Mouse (Mus musculus) kidney, embryonic 14.5 days (tissue): ENCODE data around the gene Slbp. TPM values are rescaled to one million over a fixed set of nuclear protein-coding genes. Genes with fewer than 3 reads are reported as not detected.

Experiments used
- ATAC-seq: fragments of 200-750 bp; cut with Nextera tagmentation; 2 replicates; pipeline ENCODE4 v1.8.0; 2017; ENCODE audit warnings: moderate number of reproducible peaks, mild to moderate bottlenecking, moderate TSS enrichment, moderate library complexity; ENCODE audit not compliant: low FRiP score, low TSS enrichment
- H3K27ac ChIP-seq: fragments of 300-500 bp; sonication (generic); 2 replicates; pipeline ENCODE4 v1.5.1; 2014; ENCODE audit warnings: low read depth, mild to moderate bottlenecking, low read length, moderate library complexity, mixed read lengths
- H3K27me3 ChIP-seq: fragments of 300-500 bp; sonication (generic); 2 replicates; pipeline ENCODE4 v1.6.1; 2014; ENCODE audit warnings: mild to moderate bottlenecking, low read length; ENCODE audit not compliant: control insufficient read depth, insufficient read depth
- H3K36me3 ChIP-seq: fragments of 300-500 bp; sonication (generic); 2 replicates; pipeline ENCODE4 v1.6.1; 2014; ENCODE audit warnings: low read length, mixed read lengths; ENCODE audit not compliant: control insufficient read depth, insufficient read depth
- H3K4me1 ChIP-seq: fragments of 300-500 bp; sonication (generic); 2 replicates; pipeline ENCODE4 v1.6.1; 2014; ENCODE audit warnings: low read length, mixed read lengths; ENCODE audit not compliant: control insufficient read depth, insufficient read depth
- H3K4me2 ChIP-seq: fragments of 300-500 bp; sonication (generic); replicated peaks from 2 replicates; pipeline ENCODE4 v1.6.1; 2014; ENCODE audit warnings: low read depth, mild to moderate bottlenecking, low read length
- H3K4me3 ChIP-seq: fragments of 300-500 bp; sonication (generic); 2 replicates; pipeline ENCODE4 v1.5.1; 2014; ENCODE audit warnings: mild to moderate bottlenecking, low read length
- H3K9ac ChIP-seq: fragments of 300-500 bp; sonication (generic); 2 replicates; pipeline ENCODE4 v1.6.1; 2014; ENCODE audit warnings: low read depth, mild to moderate bottlenecking, low read length, moderate library complexity
- H3K9me3 ChIP-seq: fragments of 300-500 bp; sonication (generic); 2 replicates; pipeline ENCODE4 v1.6.1; 2016; ENCODE audit warnings: low read length; ENCODE audit not compliant: control insufficient read depth
- WGBS: fragments of 180-500 bp; shearing (Covaris S2); extraction: QIAGEN DNeasy Blood & Tissue Kit; methylation state at CpG from one replicate; pipeline ENCODE4 v1.1.7; 2014; 5-methylcytosine and 5-hydroxymethylcytosine counted together
- polyA plus RNA-seq: library from polyadenylated mRNA; unstranded; fragments of >200 nt; fragmentation: Nextera tagmentation; extraction: Ambion mirVana; gene quantifications from 2 replicates; pipeline ENCODE4 v1.2.1, GENCODE M21; 2014

Gene Slbp
- polyA plus RNA-seq, 1 experiment from 2014 or later = 261 TPM

GRCm38 (mm10) chr5:33651017-33651416 is 1.4 kb downstream of the Slbp start:
- peaks cover 14% of the 10 kb centered on the region for H3K4me1 ChIP-seq
- peak overlapping the region; percentile 89 for H3K9ac ChIP-seq
- no peak for ATAC-seq
- H3K36me3 ChIP-seq = peaks cover 56% of the 10 kb centered on the region
- WGBS = 9% methylated on average over 2 of the region's 2 CpGs
- peak overlapping the region; percentile 70 for H3K4me2 ChIP-seq
- no peaks in the 10 kb centered on the region for H3K9me3 ChIP-seq
- no peak overlapping the region for H3K27ac ChIP-seq
- no peaks in the 10 kb centered on the region for H3K27me3 ChIP-seq
- H3K4me3 ChIP-seq = peak overlapping the region; percentile 82

GRCm38 (mm10) chr5:33640652-33641051 is 11.7 kb downstream of the Slbp start:
- WGBS = 42% methylated on average over 3 of the region's 3 CpGs
- ATAC-seq = peak; percentile 52; the same call in 1 of the 2 replicates
- H3K4me2 ChIP-seq = no peak overlapping the region
- H3K4me3 ChIP-seq = no peak overlapping the region
- H3K9me3 ChIP-seq = no peaks in the 10 kb centered on the region
- H3K4me1 ChIP-seq = no peaks in the 10 kb centered on the region
- H3K27ac ChIP-seq = no peak overlapping the region
- no peak overlapping the region for H3K9ac ChIP-seq
- H3K36me3 ChIP-seq = peaks cover 74% of the 10 kb centered on the region
- no peaks in the 10 kb centered on the region for H3K27me3 ChIP-seq

GRCm38 (mm10) chr5:33638826-33639225 is 13.5 kb downstream of the Slbp start:
- peaks cover 59% of the 10 kb centered on the region for H3K36me3 ChIP-seq
- 70% methylated on average over 4 of the region's 4 CpGs for WGBS
- no peak overlapping the region for H3K4me3 ChIP-seq
- no peaks in the 10 kb centered on the region for H3K27me3 ChIP-seq
- no peak overlapping the region for H3K27ac ChIP-seq
- H3K4me1 ChIP-seq = no peaks in the 10 kb centered on the region
- H3K9me3 ChIP-seq = no peaks in the 10 kb centered on the region
- H3K9ac ChIP-seq = no peak overlapping the region
- 0 out of 2 replicates have a peak, but pooled peaks have one; percentile 32 for ATAC-seq
- no peak overlapping the region for H3K4me2 ChIP-seq

GRCm38 (mm10) chr5:33637606-33638350 is 14.6 kb downstream of the Slbp start:
- no peak for ATAC-seq
- no peaks in the 10 kb centered on the region for H3K9me3 ChIP-seq
- H3K9ac ChIP-seq = no peak overlapping the region
- no peak overlapping the region for H3K4me2 ChIP-seq
- 84% methylated on average over 3 of the region's 3 CpGs for WGBS
- H3K4me1 ChIP-seq = no peaks in the 10 kb centered on the region
- peaks cover 50% of the 10 kb centered on the region for H3K36me3 ChIP-seq
- H3K27ac ChIP-seq = no peak overlapping the region
- no peaks in the 10 kb centered on the region for H3K27me3 ChIP-seq
- no peak overlapping the region for H3K4me3 ChIP-seq

GRCm38 (mm10) chr5:33635361-33635760 is 17.0 kb downstream of the Slbp start:
- no peak for ATAC-seq
- 89% methylated on average over 3 of the region's 3 CpGs for WGBS
- H3K9ac ChIP-seq = no peak overlapping the region

GRCm38 (mm10) chr5:33632526-33632925 is 19.8 kb downstream of the Slbp start:
- no peaks in the 10 kb centered on the region for H3K27me3 ChIP-seq
- peaks cover 5% of the 10 kb centered on the region; the same call in 1 of the 2 replicates for H3K36me3 ChIP-seq
- no peak for ATAC-seq
- 87% methylated on average over 1 of the region's 1 CpGs for WGBS
- H3K4me2 ChIP-seq = no peak overlapping the region
- H3K27ac ChIP-seq = no peak overlapping the region
- H3K4me1 ChIP-seq = peaks cover 7% of the 10 kb centered on the region
- H3K9me3 ChIP-seq = no peaks in the 10 kb centered on the region
- no peak overlapping the region; the same call in 1 of the 2 replicates for H3K4me3 ChIP-seq
- no peak overlapping the region for H3K9ac ChIP-seq

More at GRCm38 (mm10) chr5:33635361-33635760, 17.0 kb downstream of the Slbp start:
- Histone ChIP-seq H3K9me3 (no peaks in the 10 kb centered on the region), H3K4me1 (no peaks in the 10 kb centered on the region; the same call in 1 of the 2 replicates), H3K27me3 (no peaks in the 10 kb centered on the region), H3K27ac (no peak overlapping the region), H3K4me2 (no peak overlapping the region), H3K36me3 (peaks cover 26% of the 10 kb centered on the region), H3K4me3 (no peak overlapping the region)

GRCm38 (mm10) chr5:33630615-33631014 is 21.8 kb downstream of the Slbp start:
- peaks cover 7% of the 10 kb centered on the region for H3K4me1 ChIP-seq
- no peaks in the 10 kb centered on the region for H3K27me3 ChIP-seq
- peak overlapping the region; percentile 60; the same call in 1 of the 2 replicates for H3K9ac ChIP-seq
- no peak overlapping the region for H3K27ac ChIP-seq
- no peak for ATAC-seq
- 65% methylated on average over 4 of the region's 4 CpGs for WGBS
- no peaks in the 10 kb centered on the region for H3K9me3 ChIP-seq
- no peak overlapping the region for H3K4me3 ChIP-seq
- H3K36me3 ChIP-seq = no peaks in the 10 kb centered on the region
- H3K4me2 ChIP-seq = peak overlapping the region; percentile 72; the same call in 1 of the 2 replicates

GRCm38 (mm10) chr5:33630061-33630460 is 22.3 kb downstream of the Slbp start:
- 4% methylated on average over 9 of the region's 9 CpGs for WGBS
- ATAC-seq = peak; percentile 8; the same call in 1 of the 2 replicates
- Histone ChIP-seq H3K27me3 (no peaks in the 10 kb centered on the region), H3K4me2 (peak overlapping the region; percentile 72), H3K9ac (peak overlapping the region; percentile 60), H3K4me3 (peak overlapping the region; percentile 95), H3K36me3 (no peaks in the 10 kb centered on the region), H3K9me3 (no peaks in the 10 kb centered on the region), H3K27ac (peak overlapping the region; percentile 43; the same call in 1 of the 2 replicates), H3K4me1 (peaks cover 7% of the 10 kb centered on the region)

GRCm38 (mm10) chr5:33629301-33629987 is 22.9 kb downstream of the Slbp start, which contains the start of the genes Fam53a and Gm9903:
Fam53a (minus strand) TSS chr5:33629635.
Gm9903 (plus strand) TSS chr5:33629925.
- peak within 1 kb of the TSS; percentile 88 for H3K27ac ChIP-seq
- H3K9ac ChIP-seq = peak within 1 kb of the TSS; percentile 78
- no peaks in the 10 kb centered on the region for H3K9me3 ChIP-seq
- WGBS = under 1% methylated on average over 86 of the region's 99 CpGs
- peak; percentile 95 for ATAC-seq
- H3K36me3 ChIP-seq = no peaks in the 10 kb centered on the region
- no peaks in the 10 kb centered on the region for H3K27me3 ChIP-seq
- H3K4me1 ChIP-seq = peaks cover 7% of the 10 kb centered on the region
- H3K4me2 ChIP-seq = peak within 1 kb of the TSS; percentile 72
- H3K4me3 ChIP-seq = peak within 1 kb of the TSS; percentile 95
